Mouse (Mus musculus) limb, embryonic 11.5 days (tissue): ENCODE results near the gene Vmn1r68. TPM values are rescaled to one million over a fixed set of nuclear protein-coding genes. Genes with fewer than 3 reads are reported as not detected.

ENCODE experiments used
- ATAC-seq: fragments of 200-750 bp; cut with Nextera tagmentation; 2 replicates; pipeline ENCODE4 v1.8.0; 2017; ENCODE audit warnings: low read depth; ENCODE audit not compliant: insufficient number of reproducible peaks, low FRiP score, low TSS enrichment
- DNase-seq: peaks from one replicate; pipeline ENCODE4 v3.0.0-alpha.2; 2015; ENCODE audit warnings: low spot score
- H3K27ac ChIP-seq: fragments of 300-500 bp; sonication (generic); replicated peaks from 2 replicates; pipeline ENCODE4 v1.5.1; 2014; ENCODE audit warnings: low read depth, mild to moderate bottlenecking, low read length
- H3K27me3 ChIP-seq: fragments of 300-500 bp; sonication (generic); 2 replicates; pipeline ENCODE4 v1.6.1; 2014; ENCODE audit warnings: mild to moderate bottlenecking, low read length, mixed read lengths; ENCODE audit not compliant: control insufficient read depth, insufficient read depth
- H3K36me3 ChIP-seq: fragments of 300-500 bp; sonication (generic); 2 replicates; pipeline ENCODE4 v1.6.1; 2014; ENCODE audit warnings: mild to moderate bottlenecking, low read length, moderate library complexity, mixed read lengths; ENCODE audit not compliant: control insufficient read depth, insufficient read depth
- H3K4me1 ChIP-seq: fragments of 300-500 bp; sonication (generic); 2 replicates; pipeline ENCODE4 v1.6.1; 2014; ENCODE audit warnings: low read length, mixed read lengths; ENCODE audit not compliant: control insufficient read depth, insufficient read depth
- H3K4me2 ChIP-seq: fragments of 300-500 bp; sonication (generic); 2 replicates; pipeline ENCODE4 v1.6.1; 2014; ENCODE audit warnings: low read depth, mild to moderate bottlenecking, moderate library complexity; ENCODE audit not compliant: severe bottlenecking
- H3K4me3 ChIP-seq: fragments of 300-500 bp; sonication (generic); 2 replicates; pipeline ENCODE4 v1.5.1; 2014; ENCODE audit warnings: low read depth, low read length
- H3K9ac ChIP-seq: fragments of 300-500 bp; sonication (generic); 2 replicates; pipeline ENCODE4 v1.6.1; 2014; ENCODE audit warnings: mild to moderate bottlenecking, low read length
- H3K9me3 ChIP-seq: fragments of 300-500 bp; sonication (generic); 2 replicates; pipeline ENCODE4 v1.6.1; 2016; ENCODE audit warnings: low read length; ENCODE audit not compliant: control insufficient read depth
- WGBS: fragments of 180-500 bp; shearing (Covaris S2); extraction: QIAGEN DNeasy Blood & Tissue Kit; methylation state at CpG from one replicate; pipeline ENCODE4 v1.1.7; 2014; 5-methylcytosine and 5-hydroxymethylcytosine counted together
- polyA plus RNA-seq: library from polyadenylated mRNA; unstranded; fragments of >200 nt; fragmentation: Nextera tagmentation; extraction: Ambion mirVana; gene quantifications from 2 replicates; pipeline ENCODE4 v1.2.1, GENCODE M21; 2014

Vmn1r68 gene
- polyA plus RNA-seq = not detected in 2 replicates

DNA sequence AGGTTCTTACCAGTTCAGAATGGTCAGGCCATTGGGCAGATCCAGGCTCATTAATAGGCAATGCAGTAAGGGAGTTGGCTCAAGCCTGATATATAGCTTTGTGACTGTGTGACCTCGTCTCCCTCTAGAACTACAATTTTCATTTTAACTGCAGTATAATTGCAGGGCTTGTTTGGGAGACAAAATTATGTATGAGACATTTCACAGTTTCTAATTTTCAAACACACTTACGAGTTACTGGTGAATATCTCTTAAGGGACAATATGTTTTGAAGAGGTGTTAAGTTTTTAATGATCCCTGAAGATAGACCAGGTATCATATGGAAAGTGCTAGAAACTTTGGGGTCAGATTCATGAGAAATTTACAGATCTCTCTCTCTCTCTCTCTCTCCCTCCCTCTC lies at the start of gene Vmn1r68:
TSS of gene Vmn1r68 (minus strand) at position 101 of the 400 bp plus-strand sequence.
- 81% methylated on average over 2 of the region's 2 CpGs for WGBS
- H3K36me3 ChIP-seq = no peaks in the 10 kb centered on the region
- no peaks in the 10 kb centered on the region for H3K27me3 ChIP-seq
- H3K9me3 ChIP-seq = no peaks in the 10 kb centered on the region
- H3K27ac ChIP-seq = no peak within 1 kb of the TSS
- DNase-seq (no peak), ATAC-seq (no peak)
- no peak within 1 kb of the TSS for H3K4me2 ChIP-seq
- no peak within 1 kb of the TSS for H3K4me3 ChIP-seq
- H3K9ac ChIP-seq = no peak within 1 kb of the TSS
- H3K4me1 ChIP-seq = no peaks in the 10 kb centered on the region

DNA sequence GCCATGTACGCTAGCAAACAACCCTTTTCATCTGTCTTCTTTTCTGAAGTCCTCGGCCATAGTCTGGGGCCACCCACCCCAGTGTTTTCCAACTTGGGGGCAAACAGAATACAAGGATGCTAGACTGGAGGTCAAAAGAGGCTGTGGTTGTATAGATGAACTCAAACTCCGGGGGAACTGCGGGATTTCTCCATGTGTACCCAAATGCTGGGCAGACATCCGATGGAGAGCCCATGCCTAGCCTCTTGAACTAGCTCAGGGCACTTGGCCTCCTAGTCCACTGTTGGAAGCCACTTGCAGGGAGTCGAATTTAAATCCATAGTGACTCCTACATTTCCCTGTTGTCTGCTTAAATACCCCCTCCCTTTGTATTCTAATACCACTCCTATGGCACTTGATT lies 62.7 kb downstream of the Vmn1r68 start:
- peak overlapping the region; percentile 60; the same call in 1 of the 2 replicates for H3K4me3 ChIP-seq
- no peak overlapping the region for H3K27ac ChIP-seq
- ATAC-seq (no peak; the same call in 1 of the 2 replicates), DNase-seq (no peak)
- no peaks in the 10 kb centered on the region for H3K9me3 ChIP-seq
- no peaks in the 10 kb centered on the region for H3K4me1 ChIP-seq
- peaks cover 13% of the 10 kb centered on the region for H3K36me3 ChIP-seq
- no peaks in the 10 kb centered on the region for H3K27me3 ChIP-seq
- no peak overlapping the region; the same call in 1 of the 2 replicates for H3K4me2 ChIP-seq
- no peak overlapping the region for H3K9ac ChIP-seq
- 34% methylated on average over 6 of the region's 6 CpGs for WGBS

DNA sequence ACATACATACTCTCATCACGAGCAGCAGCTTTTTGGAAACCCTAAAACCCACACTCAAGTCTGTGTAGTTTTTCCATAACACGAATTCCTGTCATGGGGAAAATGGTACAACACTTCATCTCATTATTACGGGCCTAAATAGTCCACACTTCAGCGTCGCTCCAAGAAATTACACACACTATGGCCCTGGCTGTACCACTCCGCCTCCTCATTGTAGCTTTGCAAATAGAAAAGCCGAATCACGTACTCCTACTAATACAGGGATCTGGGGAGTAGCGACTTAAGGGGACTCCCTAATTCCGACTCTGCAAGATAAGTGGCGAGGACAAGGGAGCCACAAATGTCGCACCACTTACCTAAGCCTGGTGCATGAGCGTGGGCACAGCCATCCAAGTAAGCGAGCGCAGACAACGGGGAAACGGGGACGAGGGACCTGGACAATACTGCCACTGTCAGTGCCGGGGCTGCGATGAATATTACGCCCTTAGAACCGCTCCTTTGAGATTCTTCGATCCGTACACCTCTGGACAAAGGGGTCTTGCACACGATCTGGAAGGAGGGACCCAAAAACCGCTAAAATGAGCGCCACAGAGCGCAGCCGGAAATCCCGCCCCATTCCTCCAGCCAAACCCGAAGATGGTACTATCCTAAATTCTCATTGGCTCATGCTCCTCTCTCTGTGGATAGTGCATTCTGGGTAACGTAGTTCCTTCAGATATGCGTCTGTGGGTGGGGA lies 63.3 kb downstream of the Vmn1r68 start, which contains the start of gene Zik1:
TSS of gene Zik1 (minus strand) at position 609 of the 736 bp plus-strand sequence.
- H3K4me2 ChIP-seq = peak within 1 kb of the TSS; percentile 56
- 3% methylated on average over 33 of the region's 33 CpGs for WGBS
- DNase-seq (peak; percentile 85), ATAC-seq (peak; percentile 100)
- no peaks in the 10 kb centered on the region for H3K4me1 ChIP-seq
- peak within 1 kb of the TSS; percentile 82 for H3K9ac ChIP-seq
- peaks cover 18% of the 10 kb centered on the region for H3K36me3 ChIP-seq
- no peaks in the 10 kb centered on the region for H3K9me3 ChIP-seq
- no peaks in the 10 kb centered on the region for H3K27me3 ChIP-seq
- no peak within 1 kb of the TSS for H3K27ac ChIP-seq
- peak within 1 kb of the TSS; percentile 60 for H3K4me3 ChIP-seq

DNA sequence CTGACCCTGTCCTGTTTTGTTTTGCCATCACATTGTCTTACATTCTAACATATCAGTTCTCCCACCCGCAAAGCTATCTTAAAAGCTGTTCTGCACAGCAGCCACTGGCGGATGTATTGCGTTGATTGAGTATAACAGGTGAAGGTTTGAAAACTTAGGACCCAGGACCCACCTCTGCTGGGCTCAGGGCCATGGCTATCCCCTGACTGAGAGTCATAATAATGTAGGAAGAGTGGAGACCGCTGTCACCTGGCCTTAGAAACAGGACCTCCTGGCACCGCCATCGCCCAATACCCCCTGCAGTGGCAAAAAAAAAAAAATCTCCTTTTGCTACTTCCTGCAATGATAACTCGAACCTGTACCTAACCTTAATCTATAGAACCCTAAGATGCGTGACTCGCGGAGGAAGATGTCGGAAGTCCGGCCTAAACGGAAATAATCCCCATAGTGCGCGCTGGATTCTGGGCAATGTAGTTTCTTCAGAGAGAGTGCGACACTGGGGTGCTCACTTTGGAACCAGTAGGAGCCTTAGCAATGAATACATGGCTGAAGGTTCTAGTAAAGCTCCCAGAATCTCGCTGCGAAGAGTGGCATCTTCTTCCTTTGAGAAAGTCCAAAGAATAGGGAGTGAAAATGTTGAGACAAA lies 77.6 kb downstream of the Vmn1r68 start:
- H3K4me1 ChIP-seq = no peaks in the 10 kb centered on the region
- H3K4me2 ChIP-seq = no peak overlapping the region
- no peak for ATAC-seq
- 66% methylated on average over 18 of the region's 18 CpGs for WGBS
- no peak overlapping the region for H3K27ac ChIP-seq
- DNase-seq = no peak
- H3K9ac ChIP-seq = no peak overlapping the region
- H3K9me3 ChIP-seq = no peaks in the 10 kb centered on the region
- H3K27me3 ChIP-seq = no peaks in the 10 kb centered on the region
- no peak overlapping the region for H3K4me3 ChIP-seq
- no peaks in the 10 kb centered on the region for H3K36me3 ChIP-seq

DNA sequence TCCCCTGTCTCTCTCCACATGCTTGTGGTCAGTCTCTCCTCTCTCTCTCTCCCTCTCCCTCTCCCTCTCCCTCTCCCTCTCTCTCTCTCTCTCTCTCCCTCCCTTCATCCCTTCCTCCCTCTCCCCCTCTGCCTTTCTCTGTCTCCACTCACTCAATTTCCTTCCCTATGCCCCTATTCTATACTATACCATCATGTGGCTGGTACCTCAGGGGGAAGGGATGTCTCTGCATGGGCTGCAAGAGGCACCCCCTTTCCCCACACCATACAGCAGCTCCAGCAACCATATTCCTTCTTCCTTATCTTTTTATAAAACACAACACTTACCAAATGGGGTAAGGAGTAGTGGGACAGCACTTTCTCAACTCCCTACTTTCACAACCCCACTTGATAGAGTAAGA lies 78.5 kb downstream of the Vmn1r68 start:
- H3K4me3 ChIP-seq = no peak overlapping the region
- no peak overlapping the region for H3K27ac ChIP-seq
- ATAC-seq = no peak
- no peak overlapping the region for H3K4me2 ChIP-seq
- no peaks in the 10 kb centered on the region for H3K27me3 ChIP-seq
- no peaks in the 10 kb centered on the region for H3K9me3 ChIP-seq
- H3K4me1 ChIP-seq = no peaks in the 10 kb centered on the region
- DNase-seq = no peak
- no peaks in the 10 kb centered on the region for H3K36me3 ChIP-seq
- no peak overlapping the region for H3K9ac ChIP-seq

DNA sequence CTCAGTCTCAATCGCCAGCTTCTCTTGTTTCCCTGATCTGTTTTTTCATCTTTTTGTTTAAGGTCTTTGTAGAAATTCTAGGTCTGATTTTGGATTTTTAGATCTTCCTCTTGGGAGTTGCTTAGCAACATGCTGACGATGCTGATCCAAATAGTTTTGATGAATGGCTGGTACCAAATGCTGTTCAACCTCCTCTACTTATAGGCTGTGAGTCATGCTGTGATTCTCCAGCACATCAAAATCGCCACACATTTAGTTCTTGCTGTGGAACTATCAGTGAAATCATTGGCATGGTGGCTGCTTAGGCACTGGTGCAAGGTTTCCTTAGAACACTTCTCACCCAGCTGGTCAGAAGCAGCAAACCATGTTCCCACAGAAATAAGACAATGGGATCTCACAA lies 100.1 kb downstream of the Vmn1r68 start:
- ATAC-seq (no peak), DNase-seq (no peak)
- H3K4me1 ChIP-seq = no peaks in the 10 kb centered on the region
- no peak overlapping the region for H3K4me3 ChIP-seq
- H3K27me3 ChIP-seq = no peaks in the 10 kb centered on the region
- H3K36me3 ChIP-seq = no peaks in the 10 kb centered on the region
- no peak overlapping the region for H3K4me2 ChIP-seq
- H3K9ac ChIP-seq = no peak overlapping the region
- H3K9me3 ChIP-seq = no peaks in the 10 kb centered on the region
- H3K27ac ChIP-seq = no peak overlapping the region
- 77% methylated on average over 3 of the region's 3 CpGs for WGBS

Other genes with a start within 250 kb of the Vmn1r68 start
- not detected in 2 replicates for gene Vmn1r67, start 115.2 kb downstream of the Vmn1r68 start, polyA plus RNA-seq
- 43.3 and 44.7 TPM in 2 replicates for gene Zik1, start 63.1 kb downstream of the Vmn1r68 start, polyA plus RNA-seq
- gene Vmn1r69, start 55.2 kb upstream of the Vmn1r68 start, polyA plus RNA-seq = not detected in 2 replicates
- not detected in 2 replicates for gene Vmn1r70, start 73.0 kb upstream of the Vmn1r68 start, polyA plus RNA-seq
- gene Nlrp4b, start 129.3 kb upstream of the Vmn1r68 start, polyA plus RNA-seq = not detected in 2 replicates
- gene Vmn1r71, start 195.9 kb upstream of the Vmn1r68 start, polyA plus RNA-seq = not detected in 2 replicates